Mouse (Mus musculus) ES-E14 (cell line): Measurements from ENCODE around the gene Zfp326. TPM values are rescaled to one million over a fixed set of nuclear protein-coding genes. Genes with fewer than 3 reads are reported as not detected.

Experiments used
- DNase-seq: peaks from one replicate; pipeline ENCODE4 v3.0.0-alpha.2; 2013; ENCODE audit warnings: low read depth, low spot score
- H3K27ac ChIP-seq: 2 replicates; pipeline ENCODE4 v1.5.1; 2012; ENCODE audit warnings: low read depth, mild to moderate bottlenecking, low read length, moderate library complexity, mixed read lengths; ENCODE audit not compliant: poor library complexity, insufficient read depth, severe bottlenecking
- H3K36me3 ChIP-seq: 2 replicates; pipeline ENCODE4 v1.6.1; 2012; ENCODE audit warnings: mild to moderate bottlenecking, low read length, moderate library complexity, mixed read lengths; ENCODE audit not compliant: control insufficient read depth, poor library complexity, insufficient read depth, severe bottlenecking
- H3K4me1 ChIP-seq, 2 experiments: fragments of 150-350 bp in 1 of 2; sonication (generic) in 1 of 2; 2 replicates each; pipeline ENCODE4 v1.6.1; 2012; ENCODE audit warnings: low read length in 2 of 2, mild to moderate bottlenecking in 1 of 2, mixed read lengths in 1 of 2; ENCODE audit not compliant: control insufficient read depth in 2 of 2, insufficient read depth in 2 of 2, poor library complexity in 1 of 2
- H3K4me3 ChIP-seq, 2 experiments: fragments of 150-350 bp in 1 of 2; sonication (generic) in 1 of 2; 2 replicates each; pipeline ENCODE4 v1.5.1; 2012; ENCODE audit warnings: low read length in 2 of 2, low read depth in 1 of 2, mild to moderate bottlenecking in 1 of 2, mixed read lengths in 1 of 2; ENCODE audit not compliant: insufficient read depth in 1 of 2, poor library complexity in 1 of 2, severe bottlenecking in 1 of 2
- H3K9ac ChIP-seq: 2 replicates; pipeline ENCODE4 v1.6.1; 2012; ENCODE audit warnings: low read depth, mild to moderate bottlenecking, low read length, mixed read lengths; ENCODE audit not compliant: poor library complexity, insufficient read depth, severe bottlenecking
- H3K9me3 ChIP-seq: fragments of 150-350 bp; sonication (generic); 2 replicates; pipeline ENCODE4 v1.6.1; 2012; ENCODE audit warnings: low read depth, mild to moderate bottlenecking, low read length; ENCODE audit not compliant: control insufficient read depth, insufficient read depth
- CHD2 ChIP-seq: IDR thresholded peaks from 2 replicates; pipeline ENCODE4 v1.6.1; 2014; ENCODE audit warnings: mild to moderate bottlenecking, low read depth, low read length, inconsistent platforms
- HCFC1 ChIP-seq: IDR thresholded peaks from 2 replicates; pipeline ENCODE4 v1.6.1; 2012; ENCODE audit warnings: low read length, inconsistent platforms, borderline replicate concordance; ENCODE audit not compliant: insufficient read depth
- MAFK ChIP-seq: IDR thresholded peaks from 2 replicates; pipeline ENCODE4 v1.6.1; 2014; ENCODE audit warnings: mild to moderate bottlenecking, low read depth, low read length, inconsistent platforms; ENCODE audit not compliant: insufficient read depth
- ZC3H11A ChIP-seq: IDR thresholded peaks from 2 replicates; pipeline ENCODE4 v1.6.1; 2012; ENCODE audit warnings: low read depth, mild to moderate bottlenecking, inconsistent platforms, low read length, borderline replicate concordance
- ZNF384 ChIP-seq: IDR thresholded peaks from 2 replicates; pipeline ENCODE4 v1.6.1; 2012; ENCODE audit warnings: low read depth, low read length, inconsistent platforms
- in situ Hi-C, 2 experiments: fragments of 600-800 bp; cut with MboI; formaldehyde crosslinking; loops; one replicate each; pipeline ENCODE4 v1.15.1; 2025; ENCODE audit warnings: low sequenced_read_pairs in 2 of 2, inconsistent platforms in 1 of 2; ENCODE audit not compliant: unreplicated experiment in 2 of 2
- total RNA-seq: library from RNA; depleted of rRNA; stranded (reverse); fragments of 300-350 nt; gene quantifications from 2 replicates; pipeline ENCODE4 v1.2.3, GENCODE M21; 2012

Gene Zfp326
- total RNA-seq, 1 experiment = 14.9 TPM

DNA sequence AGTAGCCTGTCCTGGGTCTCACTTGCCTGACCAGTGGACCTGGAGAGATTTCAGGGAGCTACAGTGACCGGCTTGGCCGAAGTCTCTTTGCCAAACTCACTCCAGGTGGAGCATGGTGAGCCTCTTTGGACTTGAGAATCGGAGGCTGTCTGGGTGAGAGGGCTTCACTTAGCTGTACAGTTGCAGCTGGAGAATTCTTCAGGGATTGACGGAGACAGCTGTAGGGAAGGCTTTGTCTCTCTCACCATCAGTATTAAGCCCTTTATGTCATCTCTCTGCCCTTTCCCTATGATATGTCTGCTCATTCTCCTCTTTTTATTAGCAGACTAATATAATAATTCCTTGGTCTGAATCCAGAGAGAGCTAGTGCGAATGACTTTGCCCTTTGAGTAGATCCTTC, 18.9 kb upstream of the Zfp326 start:
- H3K9me3 ChIP-seq = no peaks in the 10 kb centered on the region
- H3K4me1 ChIP-seq = peaks cover 0 to 2% of the 10 kb centered on the region in 2 experiments; a peak in 2 of 4 replicates
- H3K9ac ChIP-seq = no peak overlapping the region
- no peaks in the 10 kb centered on the region for H3K36me3 ChIP-seq
- no peak overlapping the region for H3K27ac ChIP-seq
- DNase-seq = no peak
- in situ Hi-C loops = loop anchor here in 1 of 2 experiments (25.0 kb wide), 1 partner anchor 170 kb away; the partner anchor contains the start of gene Lrrc8d
- no peak overlapping the region for H3K4me3 ChIP-seq
- no peak for TF ChIP-seq ZC3H11A
- no peak for TF ChIP-seq HCFC1
- no peak for TF ChIP-seq MAFK
- no peak for TF ChIP-seq CHD2
- TF ChIP-seq ZNF384 = no peak

DNA sequence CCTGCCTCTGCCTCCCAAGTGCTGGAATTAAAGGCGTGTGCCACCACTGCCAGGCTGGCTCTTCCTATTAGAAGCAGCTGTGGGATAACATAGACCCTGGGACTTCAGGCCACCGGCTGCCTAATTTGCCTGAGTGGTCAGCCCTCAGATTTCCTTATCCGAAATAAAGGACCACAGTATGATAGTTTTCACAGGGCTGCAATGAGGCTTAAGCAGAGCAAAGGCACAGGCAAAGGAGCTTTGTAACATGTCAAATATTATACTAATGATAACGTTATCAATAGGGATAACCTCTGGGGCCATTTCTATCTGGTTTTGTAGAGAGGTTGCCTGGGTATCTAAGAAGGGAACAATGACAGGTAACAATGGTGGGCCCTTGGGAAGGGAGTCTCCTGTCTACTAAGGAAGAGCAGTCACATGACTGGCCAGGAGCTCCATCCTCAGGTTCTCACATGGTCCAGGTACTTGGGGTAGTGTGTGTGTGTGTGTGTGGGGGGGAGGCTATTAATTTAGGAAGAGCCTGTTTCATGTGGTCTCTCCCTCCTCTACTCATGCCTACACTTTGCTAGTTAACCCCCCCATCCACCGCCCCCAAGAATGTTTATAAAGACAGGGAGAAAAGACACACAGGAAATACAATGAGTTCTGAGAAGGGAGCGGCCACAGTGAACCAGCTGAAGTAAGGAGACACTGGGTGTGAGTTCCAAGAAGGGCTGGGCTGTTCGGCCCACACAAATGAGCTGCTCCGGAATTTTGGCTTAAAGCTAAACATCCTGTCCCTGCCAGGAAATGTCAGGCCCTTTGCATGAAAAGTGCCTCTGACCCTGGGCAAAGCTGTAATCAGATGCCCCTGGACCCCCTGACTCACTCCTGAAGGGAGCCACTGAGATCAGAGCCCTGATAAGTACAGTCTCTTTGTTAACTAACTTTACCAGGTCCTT, 17.3 kb upstream of the Zfp326 start:
- no peak for DNase-seq
- Histone ChIP-seq H3K36me3 (no peaks in the 10 kb centered on the region), H3K9ac (no peak overlapping the region), H3K4me3 (no peak overlapping the region), H3K9me3 (no peaks in the 10 kb centered on the region), H3K4me1 (peaks cover 0 to 2% of the 10 kb centered on the region in 2 experiments; a peak in 2 of 4 replicates), H3K27ac (peak overlapping the region; percentile 55; the same call in 1 of the 2 replicates)
- in situ Hi-C loops = loop anchor here in 1 of 2 experiments (25.0 kb wide), 1 partner anchor 172 kb away; the partner anchor contains the start of gene Lrrc8d
- no peak for TF ChIP-seq HCFC1
- no peak for TF ChIP-seq ZC3H11A
- no peak for TF ChIP-seq ZNF384

DNA sequence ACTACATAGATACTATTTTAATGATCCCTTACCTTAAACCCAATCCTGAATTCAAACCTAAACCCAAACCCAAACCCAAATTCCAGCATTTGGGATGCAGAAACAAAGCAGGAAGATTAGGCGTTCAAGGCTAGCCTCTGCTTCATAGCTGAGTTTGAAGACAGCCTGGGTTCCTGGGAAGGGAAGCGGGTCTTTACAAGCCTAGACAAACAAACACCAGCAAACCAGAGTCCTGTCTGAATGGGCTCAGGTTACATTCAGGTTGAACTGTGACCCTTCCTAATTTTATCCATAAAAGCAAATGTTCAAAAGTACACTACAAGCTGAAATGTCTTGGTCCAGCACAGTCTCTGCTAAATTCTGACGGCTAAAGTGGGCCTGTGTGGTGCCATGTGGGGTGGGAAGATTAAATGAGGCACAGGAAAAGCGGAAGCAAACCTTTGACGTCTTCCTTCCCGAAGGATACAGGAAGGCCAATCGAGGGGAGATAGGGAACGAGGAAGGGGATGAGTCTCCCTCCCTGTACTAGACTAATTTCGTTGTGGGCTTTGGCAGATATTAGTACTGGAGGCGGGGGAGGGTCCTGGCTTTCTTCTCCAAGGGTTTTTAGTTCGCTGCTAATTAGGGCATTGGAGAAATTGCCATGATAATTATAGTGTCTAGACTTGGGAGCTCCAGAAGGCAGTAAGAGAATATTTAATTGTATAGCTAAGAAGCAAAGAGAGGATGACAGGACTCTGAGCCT, 16.5 kb upstream of the Zfp326 start:
- no peak overlapping the region for H3K9ac ChIP-seq
- TF ChIP-seq MAFK = no peak
- TF ChIP-seq ZNF384 = no peak
- TF ChIP-seq ZC3H11A = no peak
- no peak for TF ChIP-seq HCFC1
- TF ChIP-seq CHD2 = no peak
- no peak for DNase-seq
- in situ Hi-C loops = loop anchor here in 1 of 2 experiments (10.0 to 25.0 kb wide), 2 partner anchors 173 to 455 kb away; partner anchors contain the start of gene Lrrc8d
- H3K36me3 ChIP-seq = no peaks in the 10 kb centered on the region
- H3K9me3 ChIP-seq = no peaks in the 10 kb centered on the region
- no peak overlapping the region for H3K4me3 ChIP-seq
- peaks cover 0 to 2% of the 10 kb centered on the region in 2 experiments; a peak in 2 of 4 replicates for H3K4me1 ChIP-seq
- no peak overlapping the region; the same call in 1 of the 2 replicates for H3K27ac ChIP-seq

DNA sequence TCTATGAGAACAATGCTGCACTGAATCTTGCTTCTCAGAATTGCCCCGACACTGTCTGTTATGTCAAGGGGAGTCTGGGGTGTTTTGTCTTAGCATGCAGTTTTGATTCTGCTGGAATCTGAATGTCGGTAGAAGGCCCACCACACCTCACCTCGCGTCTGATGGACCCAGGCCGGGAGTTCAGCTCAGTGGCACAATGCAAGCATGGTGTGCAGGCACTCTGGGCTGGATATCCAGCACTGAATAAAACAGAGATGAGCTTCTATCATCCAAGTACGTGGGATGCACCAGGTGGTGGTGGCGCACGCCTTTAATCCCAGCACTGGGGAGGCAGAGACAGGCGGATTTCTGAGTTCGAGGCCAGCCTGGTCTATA, 15.9 kb upstream of the Zfp326 start:
- H3K9ac ChIP-seq = no peak overlapping the region
- peaks cover 0 to 2% of the 10 kb centered on the region in 2 experiments; a peak in 2 of 4 replicates for H3K4me1 ChIP-seq
- no peaks in the 10 kb centered on the region for H3K9me3 ChIP-seq
- in situ Hi-C loops = loop anchor here in 1 of 2 experiments (10.0 to 25.0 kb wide), 2 partner anchors 173 to 456 kb away; partner anchors contain the start of gene Lrrc8d
- TF ChIP-seq CHD2 (no peak), ZC3H11A (no peak), HCFC1 (no peak), MAFK (no peak), ZNF384 (no peak)
- no peak overlapping the region for H3K4me3 ChIP-seq
- no peak for DNase-seq
- H3K27ac ChIP-seq = no peak overlapping the region
- no peaks in the 10 kb centered on the region for H3K36me3 ChIP-seq
